Mouse (Mus musculus) intestine, postnatal 0 days (tissue): ENCODE measurements around the gene Pla2g5. TPM values are rescaled to one million over a fixed set of nuclear protein-coding genes. Genes with fewer than 3 reads are reported as not detected.

Source experiments
- ATAC-seq: fragments of 200-750 bp; cut with Nextera tagmentation; 2 replicates; pipeline ENCODE4 v1.8.0; 2017; ENCODE audit warnings: mild to moderate bottlenecking, moderate TSS enrichment, moderate library complexity
- H3K27ac ChIP-seq: fragments of 300-500 bp; sonication (generic); 2 replicates; pipeline ENCODE4 v1.5.1; 2014; ENCODE audit warnings: mild to moderate bottlenecking, low read depth, low read length, moderate library complexity
- H3K27me3 ChIP-seq: fragments of 300-500 bp; sonication (generic); replicated peaks from 2 replicates; pipeline ENCODE4 v1.6.1; 2014; ENCODE audit warnings: low read length, mixed read lengths; ENCODE audit not compliant: control insufficient read depth, insufficient read depth
- H3K36me3 ChIP-seq: fragments of 300-500 bp; sonication (generic); 2 replicates; pipeline ENCODE4 v1.6.1; 2014; ENCODE audit warnings: mild to moderate bottlenecking, moderate library complexity; ENCODE audit not compliant: control insufficient read depth, insufficient read depth
- H3K4me1 ChIP-seq: fragments of 300-500 bp; sonication (generic); replicated peaks from 2 replicates; pipeline ENCODE4 v1.6.1; 2014; ENCODE audit warnings: antibody characterized with exemption, low read length, mixed read lengths; ENCODE audit not compliant: control insufficient read depth, insufficient read depth
- H3K4me2 ChIP-seq: fragments of 300-500 bp; sonication (generic); replicated peaks from 2 replicates; pipeline ENCODE4 v1.6.1; 2014; ENCODE audit warnings: low read depth, mild to moderate bottlenecking, moderate library complexity
- H3K4me3 ChIP-seq: fragments of 300-500 bp; sonication (generic); 2 replicates; pipeline ENCODE4 v1.5.1; 2014; ENCODE audit warnings: low read depth, low read length
- H3K9ac ChIP-seq: fragments of 300-500 bp; sonication (generic); 2 replicates; pipeline ENCODE4 v1.6.1; 2014; ENCODE audit warnings: mild to moderate bottlenecking, low read depth, low read length
- H3K9me3 ChIP-seq: fragments of 300-500 bp; sonication (generic); 2 replicates; pipeline ENCODE4 v1.6.1; 2016; ENCODE audit warnings: mixed run types; ENCODE audit not compliant: control insufficient read depth
- CTCF ChIP-seq: sonication (generic); IDR thresholded peaks from 2 replicates; pipeline ENCODE4 v1.5.1; 2016; ENCODE audit warnings: low read depth, mild to moderate bottlenecking, control low read depth, antibody characterized with exemption, moderate library complexity
- WGBS: fragments of 180-500 bp; shearing (Covaris S2); extraction: QIAGEN DNeasy Blood & Tissue Kit; methylation state at CpG from one replicate; pipeline ENCODE4 v1.1.7; 2014; 5-methylcytosine and 5-hydroxymethylcytosine counted together
- polyA plus RNA-seq: library from polyadenylated mRNA; unstranded; fragments of >200 nt; fragmentation: Nextera tagmentation; extraction: Ambion mirVana; gene quantifications from 2 replicates; pipeline ENCODE4 v1.2.1, GENCODE M21; 2015

The Pla2g5 gene
- polyA plus RNA-seq, 1 experiment from 2014 or later = 0.22 TPM

- Histone ChIP-seq H3K36me3 (no peaks in the 10 kb centered on the region), H3K4me1 (no peaks in the 10 kb centered on the region), H3K4me2 (0 out of 2 replicates have a peak overlapping the region, but pooled peaks have one; percentile 6), H3K27me3 (no peaks in the 10 kb centered on the region), H3K9ac (no peak overlapping the region), H3K9me3 (peaks cover 2% of the 10 kb centered on the region; the same call in 1 of the 2 replicates), H3K4me3 (no peak overlapping the region), H3K27ac (no peak overlapping the region)
- ATAC-seq = no peak
- TF ChIP-seq CTCF = no peak
- WGBS = 61% methylated on average over 12 of the region's 12 CpGs
These were observed 63.0 kb downstream of the Pla2g5 start for GRCm38 (mm10) chr4:138800134-138800744.

- H3K9ac ChIP-seq = no peak overlapping the region
- no peak for TF ChIP-seq CTCF
- no peak overlapping the region for H3K27ac ChIP-seq
- H3K4me3 ChIP-seq = no peak overlapping the region
- H3K36me3 ChIP-seq = no peaks in the 10 kb centered on the region
- H3K4me1 ChIP-seq = no peaks in the 10 kb centered on the region
- H3K9me3 ChIP-seq = peaks cover 6% of the 10 kb centered on the region; the same call in 1 of the 2 replicates
- no peaks in the 10 kb centered on the region for H3K27me3 ChIP-seq
- 65% methylated on average over 4 of the region's 4 CpGs for WGBS
- no peak for ATAC-seq
- no peak overlapping the region for H3K4me2 ChIP-seq
These were observed 66.1 kb downstream of the Pla2g5 start for GRCm38 (mm10) chr4:138797217-138797570.

- H3K9me3 ChIP-seq = peaks cover 6% of the 10 kb centered on the region; the same call in 1 of the 2 replicates
- H3K27ac ChIP-seq = no peak overlapping the region
- TF ChIP-seq CTCF = no peak
- 36% methylated on average over 6 of the region's 6 CpGs for WGBS
- no peaks in the 10 kb centered on the region for H3K4me1 ChIP-seq
- no peaks in the 10 kb centered on the region for H3K27me3 ChIP-seq
- H3K4me2 ChIP-seq = no peak overlapping the region
- no peak overlapping the region for H3K4me3 ChIP-seq
- no peak for ATAC-seq
- H3K36me3 ChIP-seq = no peaks in the 10 kb centered on the region
- H3K9ac ChIP-seq = no peak overlapping the region
These were observed 66.6 kb downstream of the Pla2g5 start for GRCm38 (mm10) chr4:138796513-138797216.

GRCm38 (mm10) chr4:138794344-138794743 lies 68.9 kb downstream of the Pla2g5 start:
- no peak for ATAC-seq
- peaks cover 6% of the 10 kb centered on the region; the same call in 1 of the 2 replicates for H3K9me3 ChIP-seq
- no peak for TF ChIP-seq CTCF
- H3K36me3 ChIP-seq = no peaks in the 10 kb centered on the region
- H3K27ac ChIP-seq = no peak overlapping the region
- 91% methylated on average over 6 of the region's 6 CpGs for WGBS
- no peak overlapping the region for H3K9ac ChIP-seq
- H3K4me1 ChIP-seq = no peaks in the 10 kb centered on the region
- no peak overlapping the region for H3K4me3 ChIP-seq
- H3K27me3 ChIP-seq = no peaks in the 10 kb centered on the region
- H3K4me2 ChIP-seq = no peak overlapping the region

- Histone ChIP-seq H3K4me1 (no peaks in the 10 kb centered on the region), H3K27me3 (no peaks in the 10 kb centered on the region), H3K4me2 (no peak overlapping the region), H3K9me3 (peaks cover 6% of the 10 kb centered on the region; the same call in 1 of the 2 replicates), H3K27ac (no peak overlapping the region), H3K9ac (no peak overlapping the region), H3K4me3 (no peak overlapping the region), H3K36me3 (no peaks in the 10 kb centered on the region)
- TF ChIP-seq CTCF = peak; percentile 78
- ATAC-seq = no peak
- 64% methylated on average over 2 of the region's 2 CpGs for WGBS
These were observed 70.0 kb downstream of the Pla2g5 start for GRCm38 (mm10) chr4:138793276-138793675.

GRCm38 (mm10) chr4:138792599-138792998 lies 70.7 kb downstream of the Pla2g5 start:
- no peak for TF ChIP-seq CTCF
- Histone ChIP-seq H3K27ac (no peak overlapping the region), H3K4me3 (no peak overlapping the region), H3K4me1 (no peaks in the 10 kb centered on the region), H3K27me3 (no peaks in the 10 kb centered on the region), H3K4me2 (no peak overlapping the region), H3K9ac (no peak overlapping the region), H3K9me3 (peaks cover 6% of the 10 kb centered on the region; the same call in 1 of the 2 replicates), H3K36me3 (no peaks in the 10 kb centered on the region)
- peak; percentile 61 for ATAC-seq
- WGBS = 13% methylated on average over 9 of the region's 9 CpGs
